Mouse (Mus musculus): Measurements from ENCODE around the gene Gcm1. TPM values are rescaled to one million over a fixed set of nuclear protein-coding genes. Genes with fewer than 3 reads are reported as not detected.

Gcm1 gene
- polyA plus RNA-seq, 1 experiment from 2014 or later, result not detected

DNA sequence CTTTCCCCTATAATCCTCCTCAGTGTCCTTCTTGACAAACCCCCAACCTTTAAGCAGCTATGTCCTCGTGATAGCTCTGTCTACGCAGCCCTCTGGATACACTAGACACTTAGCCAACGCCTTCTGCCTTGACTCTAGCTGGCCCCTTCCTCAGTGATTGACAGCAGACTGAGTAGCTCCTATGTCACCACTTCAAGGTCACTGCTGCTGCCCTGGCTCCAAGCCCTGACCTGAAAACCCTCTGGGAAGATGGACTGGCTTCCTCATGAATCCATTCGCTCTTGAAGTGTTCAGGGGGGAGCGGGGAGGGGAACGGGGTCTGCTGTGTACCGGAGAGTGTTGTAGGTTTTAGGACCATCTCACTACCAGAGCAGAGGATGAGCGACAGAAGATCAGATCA lies 15.9 kb upstream of the Gcm1 start:
- H3K4me2 ChIP-seq (ENCODE audit: low read depth, low read length), result no peak overlapping the region
- DNase-seq, result no peak
- no peak overlapping the region for H3K9ac ChIP-seq (replicated peaks)
- no peak overlapping the region for H3K27ac ChIP-seq (ENCODE audit: low read depth)
- no peaks in the 10 kb centered on the region for H3K27me3 ChIP-seq (ENCODE audit: insufficient read depth, low read length)
- H3K36me3 ChIP-seq (replicated peaks; ENCODE audit: insufficient read depth, low read length), result no peaks in the 10 kb centered on the region
- WGBS (ENCODE audit: insufficient replicate concordance), result 73% methylated on average over 8 of the region's 8 CpGs
- 0 out of 2 replicates have a peak, but pooled peaks cover 7% of the 10 kb centered on the region for H3K4me1 ChIP-seq (ENCODE audit: insufficient read depth)
- no peaks in the 10 kb centered on the region for H3K9me3 ChIP-seq (ENCODE audit: low read length)
- ATAC-seq, result no peak
- no peak for TF ChIP-seq EP300 (IDR thresholded peaks at IDR 0.05; ENCODE audit: low read depth)
- TF ChIP-seq CTCF (IDR thresholded peaks at IDR 0.05; ENCODE audit: low read depth), result no peak
- no peak overlapping the region for H3K4me3 ChIP-seq (ENCODE audit: low read depth, low read length)

DNA sequence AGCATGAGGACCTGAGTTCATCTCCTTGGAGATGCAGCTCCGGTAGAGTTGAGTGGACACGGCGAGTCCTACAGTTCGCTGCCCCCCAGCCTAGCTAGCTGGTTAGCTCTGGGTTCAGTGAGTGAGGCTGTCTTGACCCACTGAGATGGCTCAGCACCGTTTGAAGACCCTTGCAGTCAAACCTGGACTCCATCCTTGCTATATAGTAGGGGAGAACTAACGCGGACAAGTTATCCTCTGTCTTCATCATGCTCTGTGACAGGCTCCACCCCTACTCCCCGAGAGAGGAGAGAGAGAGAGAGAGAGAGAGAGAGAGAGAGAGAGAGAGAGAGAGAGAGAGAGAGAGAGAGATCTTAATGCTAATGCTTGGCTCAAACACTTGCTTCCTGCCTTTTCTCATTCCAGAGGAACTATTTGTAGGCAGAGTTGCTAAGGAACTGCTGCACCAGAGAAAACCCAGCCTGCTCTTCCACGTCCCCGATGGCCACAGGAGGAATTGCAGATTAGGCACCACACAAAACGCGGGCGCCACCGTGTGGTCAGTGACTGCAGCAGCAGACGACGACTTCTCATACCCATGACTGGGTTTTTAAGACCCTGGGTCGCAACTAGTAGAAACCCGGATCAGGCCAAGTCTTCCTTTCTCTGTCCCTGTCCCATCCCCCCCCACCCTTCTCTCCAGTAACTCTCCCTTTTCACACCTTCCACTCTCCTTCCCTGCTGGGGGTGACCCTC lies 12.8 kb upstream of the Gcm1 start:
- H3K36me3 ChIP-seq (replicated peaks; ENCODE audit: insufficient read depth, low read length), result no peaks in the 10 kb centered on the region
- no peaks in the 10 kb centered on the region for H3K4me1 ChIP-seq (ENCODE audit: insufficient read depth)
- H3K4me2 ChIP-seq (ENCODE audit: low read depth, low read length), result no peak overlapping the region
- peak; percentile 99 for TF ChIP-seq CTCF (IDR thresholded peaks at IDR 0.05; ENCODE audit: low read depth)
- TF ChIP-seq EP300 (IDR thresholded peaks at IDR 0.05; ENCODE audit: low read depth), result no peak
- ATAC-seq (peak; percentile 71), DNase-seq (peak; percentile 89)
- H3K27me3 ChIP-seq (ENCODE audit: insufficient read depth, low read length), result no peaks in the 10 kb centered on the region
- H3K4me3 ChIP-seq (ENCODE audit: low read depth, low read length), result no peak overlapping the region
- WGBS (ENCODE audit: insufficient replicate concordance), result 34% methylated on average over 18 of the region's 18 CpGs
- H3K9me3 ChIP-seq (ENCODE audit: low read length), result no peaks in the 10 kb centered on the region
- H3K27ac ChIP-seq (ENCODE audit: low read depth), result no peak overlapping the region
- H3K9ac ChIP-seq (replicated peaks), result no peak overlapping the region

DNA sequence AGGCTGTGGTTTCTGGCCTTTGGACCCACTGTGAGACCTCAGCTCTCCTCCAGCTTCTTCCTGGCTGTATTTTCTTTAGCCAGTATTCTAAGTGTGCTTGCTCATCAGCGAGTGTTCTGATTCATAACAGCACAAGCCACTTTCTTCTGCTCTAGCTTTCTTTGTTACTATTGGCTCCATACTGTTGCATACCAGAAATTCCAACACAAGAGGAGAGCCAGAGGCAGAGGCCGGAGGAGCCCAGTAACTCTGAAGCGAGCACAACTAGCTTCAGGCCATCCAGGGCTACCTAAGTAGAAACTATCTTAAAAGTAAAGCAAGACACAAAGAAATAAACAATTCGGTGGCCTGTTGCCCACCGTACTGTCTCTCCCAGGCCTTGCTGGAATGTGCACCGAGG lies 6.6 kb upstream of the Gcm1 start:
- DNase-seq, result no peak

DNA sequence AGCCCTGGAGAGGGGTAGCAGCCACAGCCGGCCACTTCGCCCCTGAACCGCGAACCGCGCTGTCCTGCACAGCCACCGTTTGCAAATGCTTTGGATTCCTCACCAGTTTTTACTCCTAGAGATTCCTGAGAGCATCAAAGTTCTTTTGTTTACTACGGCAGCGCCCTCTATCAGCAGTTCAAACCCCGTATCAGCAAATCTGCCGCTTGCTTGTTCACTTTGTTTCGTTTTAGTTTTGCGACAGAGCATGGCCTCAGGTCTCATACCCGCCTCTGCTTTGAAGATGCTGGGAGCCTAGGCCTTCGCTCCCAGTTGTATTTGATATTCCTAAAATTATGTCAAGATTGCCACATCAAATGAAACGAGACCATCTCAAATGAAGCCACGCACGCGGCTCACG lies 5.0 kb upstream of the Gcm1 start:
- H3K4me2 ChIP-seq (ENCODE audit: low read depth, low read length), result peak overlapping the region; percentile 48
- H3K4me1 ChIP-seq (ENCODE audit: insufficient read depth), result no peaks in the 10 kb centered on the region
- 0 out of 2 replicates have a peak overlapping the region, but pooled peaks have one; percentile 25 for H3K4me3 ChIP-seq (ENCODE audit: low read depth, low read length)
- H3K9me3 ChIP-seq (ENCODE audit: low read length), result no peaks in the 10 kb centered on the region
- H3K27me3 ChIP-seq (ENCODE audit: insufficient read depth, low read length), result no peaks in the 10 kb centered on the region
- DNase-seq (no peak), ATAC-seq (no peak)
- TF ChIP-seq EP300 (IDR thresholded peaks at IDR 0.05; ENCODE audit: low read depth) (no peak), CTCF (IDR thresholded peaks at IDR 0.05; ENCODE audit: low read depth) (peak; percentile 23; the same call in 1 of the 2 replicates)
- no peak overlapping the region for H3K27ac ChIP-seq (ENCODE audit: low read depth)
- H3K36me3 ChIP-seq (replicated peaks; ENCODE audit: insufficient read depth, low read length), result no peaks in the 10 kb centered on the region
- WGBS (ENCODE audit: insufficient replicate concordance), result 42% methylated on average over 20 of the region's 20 CpGs
- no peak overlapping the region for H3K9ac ChIP-seq (replicated peaks)

More for the DNA sequence above, 6.6 kb upstream of the Gcm1 start:
- H3K27ac ChIP-seq (ENCODE audit: low read depth), result no peak overlapping the region
- H3K9ac ChIP-seq (replicated peaks), result no peak overlapping the region
- H3K36me3 ChIP-seq (replicated peaks; ENCODE audit: insufficient read depth, low read length), result no peaks in the 10 kb centered on the region
- no peak overlapping the region for H3K4me3 ChIP-seq (ENCODE audit: low read depth, low read length)
- TF ChIP-seq CTCF (IDR thresholded peaks at IDR 0.05; ENCODE audit: low read depth) (no peak), EP300 (IDR thresholded peaks at IDR 0.05; ENCODE audit: low read depth) (no peak)
- no peaks in the 10 kb centered on the region for H3K4me1 ChIP-seq (ENCODE audit: insufficient read depth)
- H3K27me3 ChIP-seq (ENCODE audit: insufficient read depth, low read length), result no peaks in the 10 kb centered on the region
- no peak overlapping the region for H3K4me2 ChIP-seq (ENCODE audit: low read depth, low read length)
- no peak for ATAC-seq
- 66% methylated on average over 6 of the region's 6 CpGs for WGBS (ENCODE audit: insufficient replicate concordance)
- no peaks in the 10 kb centered on the region for H3K9me3 ChIP-seq (ENCODE audit: low read length)

DNA sequence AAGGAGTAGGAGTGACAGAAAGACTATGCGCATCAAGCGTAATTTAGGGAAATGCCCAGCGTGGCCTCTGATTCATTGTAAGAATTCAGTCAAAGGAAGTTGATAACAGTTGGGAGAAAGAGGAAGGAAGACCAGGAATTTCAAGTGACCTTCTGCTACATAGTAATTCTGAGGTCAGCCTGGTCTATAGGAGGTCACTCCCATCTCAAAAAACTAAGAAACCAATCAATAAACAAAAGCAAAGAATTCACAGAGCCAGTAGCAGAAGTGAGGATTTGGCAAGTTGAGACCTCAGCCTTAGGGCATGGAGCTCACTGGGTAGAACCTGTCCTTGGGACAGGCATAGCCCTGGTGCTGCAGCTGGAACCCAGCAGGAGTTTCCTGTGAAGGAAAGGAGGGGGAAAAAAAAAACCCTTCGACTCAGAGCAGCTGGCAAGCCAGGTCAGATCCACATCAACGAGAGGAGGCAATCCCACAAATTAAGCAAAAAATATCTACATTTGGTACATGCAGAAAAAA lies 1.2 kb upstream of the Gcm1 start:
- no peak overlapping the region for H3K27ac ChIP-seq (ENCODE audit: low read depth)
- TF ChIP-seq EP300 (IDR thresholded peaks at IDR 0.05; ENCODE audit: low read depth) (no peak), CTCF (IDR thresholded peaks at IDR 0.05; ENCODE audit: low read depth) (no peak)
- 0 out of 2 replicates have a peak, but pooled peaks have one; percentile 17 for ATAC-seq
- DNase-seq, result no peak
- no peaks in the 10 kb centered on the region for H3K27me3 ChIP-seq (ENCODE audit: insufficient read depth, low read length)
- H3K4me3 ChIP-seq (ENCODE audit: low read depth, low read length), result no peak overlapping the region
- H3K4me1 ChIP-seq (ENCODE audit: insufficient read depth), result no peaks in the 10 kb centered on the region
- no peak overlapping the region for H3K4me2 ChIP-seq (ENCODE audit: low read depth, low read length)
- H3K36me3 ChIP-seq (replicated peaks; ENCODE audit: insufficient read depth, low read length), result no peaks in the 10 kb centered on the region
- WGBS (ENCODE audit: insufficient replicate concordance), result 36% methylated on average over 5 of the region's 5 CpGs
- H3K9ac ChIP-seq (replicated peaks), result no peak overlapping the region
- H3K9me3 ChIP-seq (ENCODE audit: low read length), result no peaks in the 10 kb centered on the region

DNA sequence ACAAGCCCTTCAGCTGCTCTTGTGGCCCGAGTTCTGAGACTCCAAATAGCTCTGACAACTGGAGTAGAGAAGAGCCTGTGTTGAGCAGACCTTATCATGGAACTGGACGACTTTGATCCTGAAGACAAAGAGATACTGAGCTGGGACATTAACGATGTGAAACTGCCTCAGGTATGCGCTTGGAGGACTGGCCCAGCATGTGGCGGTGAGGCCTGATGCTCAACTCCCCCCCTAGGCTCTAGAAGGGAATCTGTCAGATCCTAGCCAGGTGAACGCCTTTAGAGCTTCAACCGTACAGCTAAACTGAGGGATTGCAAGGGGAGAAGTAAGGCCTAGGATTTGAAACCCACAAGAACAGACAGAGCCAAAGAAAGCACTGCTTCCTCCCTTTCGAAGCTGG lies 2.1 kb downstream of the Gcm1 start:
- Histone ChIP-seq H3K4me2 (ENCODE audit: low read depth, low read length) (no peak overlapping the region), H3K27ac (ENCODE audit: low read depth) (no peak overlapping the region), H3K4me3 (ENCODE audit: low read depth, low read length) (no peak overlapping the region), H3K9ac (replicated peaks) (no peak overlapping the region), H3K9me3 (ENCODE audit: low read length) (no peaks in the 10 kb centered on the region), H3K4me1 (ENCODE audit: insufficient read depth) (no peaks in the 10 kb centered on the region), H3K36me3 (replicated peaks; ENCODE audit: insufficient read depth, low read length) (no peaks in the 10 kb centered on the region), H3K27me3 (ENCODE audit: insufficient read depth, low read length) (no peaks in the 10 kb centered on the region)
- ATAC-seq, result no peak
- DNase-seq, result no peak
- TF ChIP-seq EP300 (IDR thresholded peaks at IDR 0.05; ENCODE audit: low read depth), result no peak
- no peak for TF ChIP-seq CTCF (IDR thresholded peaks at IDR 0.05; ENCODE audit: low read depth)
- WGBS (ENCODE audit: insufficient replicate concordance), result 75% methylated on average over 8 of the region's 8 CpGs
